Comparison of ENCODE assay signal across 8 mouse cellular contexts in genomic region chr10:58383282-58383681, GRCm38 (mm10).
DNase-seq lines count a peak whose midpoint lies in the region; ATAC-seq lines count a peak whose summit lies in the region.

No protein-coding gene starts in this region.

- H3K36me3 ChIP-seq in heart, embryonic 16.5 days (ENCODE audit: control insufficient read depth, insufficient read depth) = 0 out of 2 replicates have a peak, but pooled peaks cover 2% of the 10 kb centered on the region
- no peaks in the 10 kb centered on the region for H3K36me3 ChIP-seq in limb, embryonic 12.5 days

- WGBS in heart, embryonic 16.5 days = under 1% methylated on average over 3 of the region's 3 CpGs
- WGBS in limb, embryonic 12.5 days = 43% methylated on average over 3 of the region's 3 CpGs

- H3K27me3 ChIP-seq in heart, embryonic 16.5 days (ENCODE audit: control insufficient read depth, insufficient read depth, low read length) = no peaks in the 10 kb centered on the region
- H3K27me3 ChIP-seq in limb, embryonic 12.5 days = no peaks in the 10 kb centered on the region

- H3K27ac ChIP-seq in heart, embryonic 16.5 days (ENCODE audit: low read length) = peak overlapping the region; percentile 91
- peak overlapping the region; percentile 69 for H3K27ac ChIP-seq in limb, embryonic 12.5 days

- peak overlapping the region; percentile 49; the same call in 1 of the 2 replicates for H3K4me2 ChIP-seq in heart, embryonic 16.5 days (ENCODE audit: low read depth, low read length)
- no peak overlapping the region for H3K4me2 ChIP-seq in limb, embryonic 12.5 days

- peaks cover 38% of the 10 kb centered on the region for H3K4me1 ChIP-seq in heart, embryonic 16.5 days (ENCODE audit: control insufficient read depth, insufficient read depth, low read length)
- H3K4me1 ChIP-seq in limb, embryonic 12.5 days (replicated peaks) = peaks cover 14% of the 10 kb centered on the region

- H3K9me3 ChIP-seq in heart, embryonic 16.5 days (replicated peaks; ENCODE audit: control insufficient read depth, low read length) = no peaks in the 10 kb centered on the region
- H3K9me3 ChIP-seq in limb, embryonic 12.5 days = no peaks in the 10 kb centered on the region

- H3K9ac ChIP-seq in heart, embryonic 16.5 days (ENCODE audit: low read length) = peak overlapping the region; percentile 14; the same call in 1 of the 2 replicates
- H3K9ac ChIP-seq in limb, embryonic 12.5 days (replicated peaks) = no peak overlapping the region

- H3K4me3 ChIP-seq in heart, embryonic 16.5 days (ENCODE audit: low read length) = no peak overlapping the region
- no peak overlapping the region for H3K4me3 ChIP-seq in limb, embryonic 12.5 days (replicated peaks)

- ATAC-seq in heart, embryonic 16.5 days (replicated peaks; ENCODE audit: extremely low read depth, insufficient read depth, low FRiP score) = peak; percentile 88
- ATAC-seq in limb, embryonic 12.5 days (ENCODE audit: insufficient number of reproducible peaks, insufficient read depth, low FRiP score, low TSS enrichment, low read depth) = no peak
- no peak for ATAC-seq in erythroblast, adult 5-6 weeks (replicated peaks; ENCODE audit: low FRiP score, poor library complexity, severe bottlenecking)

- peak; percentile 54 for DNase-seq in gastrocnemius, adult 18-20 months (ENCODE audit: low spot score)
- no peak for DNase-seq in gastrocnemius, postnatal 4 days (ENCODE audit: low spot score in 2 of 2)
- peak; percentile 78 for DNase-seq in A20 (ENCODE audit: low read depth, low spot score)
- DNase-seq in cerebellum, postnatal 36 days = peak; percentile 32 to 58
- peak; percentile 31 for DNase-seq in retina, embryonic 14.5 days (ENCODE audit: low spot score)

Comparison
In these comparisons a context has a peak if more than half of its experiments do, and no peak if none do; other contexts are left out.
1. DNase-seq: peak in gastrocnemius, adult 18-20 months (single experiment), A20 (single experiment), cerebellum, postnatal 36 days (2 of 2) and retina, embryonic 14.5 days (single experiment); none in gastrocnemius, postnatal 4 days (0 of 2).